Mouse (Mus musculus): ENCODE data around the gene Aldh18a1.
A peak's percentile ranks its signal among the peaks of the same experiment; 100 is the strongest.

Gene Aldh18a1

GRCm38 (mm10) chr19:40526367-40527014, 61.8 kb downstream of the Aldh18a1 start:
- no peak for DNase-seq (ENCODE audit: inconsistent ontology term)

- peak; percentile 78 for DNase-seq (ENCODE audit: inconsistent ontology term)
Observed at GRCm38 (mm10) chr19:40523431-40524005, 64.7 kb downstream of the Aldh18a1 start.

GRCm38 (mm10) chr19:40520403-40520802, 67.9 kb downstream of the Aldh18a1 start:
- no peak for DNase-seq (ENCODE audit: inconsistent ontology term)

GRCm38 (mm10) chr19:40518706-40519105, 69.6 kb downstream of the Aldh18a1 start:
- peak; percentile 66 for DNase-seq (ENCODE audit: inconsistent ontology term)

GRCm38 (mm10) chr19:40515596-40515995, 72.7 kb downstream of the Aldh18a1 start:
- DNase-seq (ENCODE audit: inconsistent ontology term), result no peak

GRCm38 (mm10) chr19:40514376-40514775, 73.9 kb downstream of the Aldh18a1 start:
- DNase-seq (ENCODE audit: inconsistent ontology term), result no peak

- peak; percentile 99 for DNase-seq (ENCODE audit: inconsistent ontology term)
Observed at GRCm38 (mm10) chr19:40513632-40514078, 74.6 kb downstream of the Aldh18a1 start, which contains the start of gene Sorbs1. Sorbs1 (minus strand) TSS chr19:40513779.

GRCm38 (mm10) chr19:40512500-40513421, 75.5 kb downstream of the Aldh18a1 start:
- peak; percentile 50 for DNase-seq (ENCODE audit: inconsistent ontology term)

- no peak for DNase-seq (ENCODE audit: inconsistent ontology term)
Observed at GRCm38 (mm10) chr19:40511679-40512309, 76.5 kb downstream of the Aldh18a1 start.

- DNase-seq (ENCODE audit: inconsistent ontology term), result no peak
Observed at GRCm38 (mm10) chr19:40511100-40511439, 77.2 kb downstream of the Aldh18a1 start.

- DNase-seq (ENCODE audit: inconsistent ontology term), result no peak
Observed at GRCm38 (mm10) chr19:40510387-40511099, 77.7 kb downstream of the Aldh18a1 start.

- DNase-seq (ENCODE audit: inconsistent ontology term), result no peak
Observed at GRCm38 (mm10) chr19:40509274-40509673, 79.0 kb downstream of the Aldh18a1 start.

- no peak for DNase-seq (ENCODE audit: inconsistent ontology term)
Observed at GRCm38 (mm10) chr19:40508851-40509250, 79.4 kb downstream of the Aldh18a1 start.

- peak; percentile 56 for DNase-seq (ENCODE audit: inconsistent ontology term)
Observed at GRCm38 (mm10) chr19:40506965-40507364, 81.3 kb downstream of the Aldh18a1 start.

GRCm38 (mm10) chr19:40504336-40504735, 83.9 kb downstream of the Aldh18a1 start:
- no peak for DNase-seq (ENCODE audit: inconsistent ontology term)

Data from Muller cell, postnatal 12 days (primary cell).